Mouse (Mus musculus): ENCODE measurements at regions not wholly inside any gene's neighbourhood (a gene's known extent, or its start where the extent isn't known, plus 50 kb on each side); places are given as distances from the start of the nearest gene placed in this dataset.

- TF ChIP-seq CTCF (IDR thresholded peaks at IDR 0.05; ENCODE audit: extremely low read depth, insufficient read depth, insufficient read length, insufficient replicate concordance) (no peak), POLR2A (IDR thresholded peaks at IDR 0.05; ENCODE audit: low read depth, low read length) (no peak)
These were observed 63.2 kb upstream of the Ubl3 start for GRCm38 (mm10) chr5:148615706-148616366.

Measured in spleen, adult 2 months (tissue).